Mouse (Mus musculus) ES-CJ7 (cell line): ENCODE measurements at regions not wholly inside any gene's neighbourhood (a gene's known extent, or its start where the extent isn't known, plus 50 kb on each side); places are given as distances from the start of the nearest gene placed in this dataset.

Source experiments
- DNase-seq: peaks from one replicate; pipeline ENCODE4 v3.0.0; 2011; ENCODE audit warnings: low read depth, low spot score

DNA sequence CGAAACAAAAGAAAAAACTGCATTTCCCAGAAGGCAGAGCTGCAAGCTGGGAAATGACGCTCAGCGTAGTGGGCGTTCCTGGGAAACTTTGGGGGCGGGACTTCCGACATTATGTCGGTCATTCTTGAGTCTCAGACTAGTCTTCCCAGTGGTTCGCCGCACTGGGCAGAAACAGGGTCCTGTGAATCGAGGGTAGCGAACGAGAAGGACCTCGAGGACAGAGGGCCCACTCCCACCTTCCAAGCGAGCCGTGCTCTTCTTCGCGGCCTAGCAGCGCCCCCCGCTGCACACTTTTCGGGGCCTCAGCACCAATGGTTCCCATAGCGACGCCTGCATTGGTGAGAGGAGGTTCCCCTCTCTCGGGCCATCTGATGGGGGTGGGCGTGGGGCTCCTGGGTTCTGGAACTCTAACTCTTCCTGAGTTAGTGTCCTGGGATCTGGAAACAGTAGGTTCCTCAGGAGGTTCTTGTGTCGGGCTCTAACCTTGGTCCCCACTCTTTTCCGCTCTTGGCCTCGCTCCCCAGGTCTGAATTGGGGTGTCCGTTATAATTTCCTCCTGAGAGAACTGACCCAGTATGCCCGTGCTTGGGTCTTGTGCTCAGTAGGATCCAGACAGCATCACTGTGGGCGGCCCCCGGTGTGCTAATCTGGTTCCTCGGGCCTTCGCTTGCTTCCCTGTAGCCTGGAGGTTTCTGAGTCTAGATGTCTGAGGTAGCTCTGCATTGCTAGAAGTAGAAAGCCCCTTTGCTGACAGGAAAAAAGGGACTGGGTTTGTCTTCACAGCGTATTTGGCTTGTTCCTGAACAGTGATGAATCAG lies 52.8 kb upstream of the Gramd1a start:
- DNase-seq: peak; percentile 64

DNA sequence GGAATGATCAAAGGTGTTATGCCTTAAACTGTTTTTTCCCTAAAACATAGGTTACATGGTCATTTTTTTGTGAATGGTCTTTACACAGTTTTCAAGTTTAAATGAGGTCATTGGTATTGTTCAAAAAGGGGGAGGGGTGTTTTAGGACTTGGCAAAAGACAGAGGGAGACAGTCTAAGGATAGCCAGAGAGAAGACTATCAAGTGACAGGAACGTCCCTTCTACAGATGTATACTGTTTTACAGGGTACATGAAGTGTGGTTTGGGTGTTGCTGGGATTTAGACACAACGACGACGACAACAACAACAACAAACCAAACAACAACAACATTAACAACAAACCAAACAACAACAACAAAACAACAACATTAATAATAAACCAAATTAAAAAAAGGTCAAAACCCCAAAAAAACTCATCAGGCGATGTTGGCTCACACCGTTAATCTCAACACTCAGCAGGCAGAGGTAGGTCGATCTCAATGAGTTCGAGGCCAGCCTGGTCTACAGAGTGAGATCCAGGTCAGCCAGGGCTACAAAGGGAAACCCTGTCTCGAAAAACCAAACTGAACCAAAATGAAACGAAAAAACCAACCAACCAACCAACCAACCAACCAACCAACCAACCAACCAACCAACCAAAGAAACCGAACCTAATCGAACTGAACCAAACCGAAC lies 52.0 kb upstream of the Gramd1a start:
- no peak for DNase-seq
